Mouse (Mus musculus) spleen, postnatal 14 days (tissue): Measurements from ENCODE around the gene Scn2b.

ENCODE experiments used
- DNase-seq, 2 experiments: peaks; one replicate each; pipeline ENCODE4 v3.0.0; 2021 to 2022; ENCODE audit warnings: low spot score in 2 of 2

The Scn2b gene

GRCm38 (mm10) chr9:45117741-45118431 lies at the start of gene Scn2b:
Scn2b (plus strand) TSS chr9:45117782.
- DNase-seq = no peak

- no peak for DNase-seq
Observed at GRCm38 (mm10) chr9:45071800-45072199, 45.8 kb upstream of the Scn2b start.

GRCm38 (mm10) chr9:45077859-45078258 lies 39.7 kb upstream of the Scn2b start:
- no peak for DNase-seq

- DNase-seq = peak; percentile 17 to 25
Observed at GRCm38 (mm10) chr9:45079011-45079410, 38.6 kb upstream of the Scn2b start, which contains the start of gene Jaml. Jaml (plus strand) TSS chr9:45079183.

GRCm38 (mm10) chr9:45083132-45083531 lies 34.5 kb upstream of the Scn2b start:
- DNase-seq = no peak

GRCm38 (mm10) chr9:45084556-45084955 lies 33.0 kb upstream of the Scn2b start:
- DNase-seq = no peak

- no peak for DNase-seq
Observed at GRCm38 (mm10) chr9:45085741-45086690, 31.6 kb upstream of the Scn2b start.

GRCm38 (mm10) chr9:45088040-45088439 lies 29.5 kb upstream of the Scn2b start:
- DNase-seq = no peak

- no peak for DNase-seq
Observed at GRCm38 (mm10) chr9:45090811-45091210, 26.8 kb upstream of the Scn2b start.

GRCm38 (mm10) chr9:45092641-45093040 lies 24.9 kb upstream of the Scn2b start:
- DNase-seq = no peak

- no peak for DNase-seq
Observed at GRCm38 (mm10) chr9:45095149-45095937, 22.2 kb upstream of the Scn2b start.

- DNase-seq = no peak
Observed at GRCm38 (mm10) chr9:45097877-45098276, 19.7 kb upstream of the Scn2b start.

GRCm38 (mm10) chr9:45098426-45098825 lies 19.2 kb upstream of the Scn2b start:
- DNase-seq = no peak

GRCm38 (mm10) chr9:45102528-45102927 lies 15.1 kb upstream of the Scn2b start:
- DNase-seq = no peak

- no peak for DNase-seq
Observed at GRCm38 (mm10) chr9:45103211-45103979, 14.2 kb upstream of the Scn2b start.

- no peak for DNase-seq
Observed at GRCm38 (mm10) chr9:45105596-45106374, 11.8 kb upstream of the Scn2b start.

- DNase-seq = no peak
Observed at GRCm38 (mm10) chr9:45115706-45116105, 1.9 kb upstream of the Scn2b start.

GRCm38 (mm10) chr9:45116819-45117218 lies 763 bp upstream of the Scn2b start:
- DNase-seq = no peak

- no peak for DNase-seq
Observed at GRCm38 (mm10) chr9:45118552-45118951, 970 bp downstream of the Scn2b start.

- no peak for DNase-seq
Observed at GRCm38 (mm10) chr9:45119316-45119953, 1.9 kb downstream of the Scn2b start.
